Mouse (Mus musculus): ENCODE measurements around the gene Slc39a3.

- no peak for TF ChIP-seq POLR2AphosphoS2 (IDR thresholded peaks at IDR 0.05; ENCODE audit: insufficient read length, low read depth)
- no peak for TF ChIP-seq POLR2A (IDR thresholded peaks at IDR 0.05; ENCODE audit: insufficient read length, low read depth)
Measured at GRCm38 (mm10) chr10:81014393-81015384, 22.5 kb downstream of the Slc39a3 start, which contains the start of gene Gng7.

Measured in myocyte (in vitro differentiated cells).